Mouse (Mus musculus) adrenal gland, postnatal 14 days (tissue): ENCODE measurements around the gene Rab15. TPM values are rescaled to one million over a fixed set of nuclear protein-coding genes. Genes with fewer than 3 reads are reported as not detected.
"Not testable (repeated sequence)": the region's sequence is repeated elsewhere in the genome, so short reads cannot be mapped to it uniquely, and the experiment has no call there.

Experiments
- DNase-seq: peaks from one replicate; pipeline ENCODE4 v3.0.0; 2021; ENCODE audit warnings: mixed read lengths
- long read RNA-seq, 2 experiments: library from polyadenylated mRNA; stranded (forward); transcript quantifications; one replicate each; pipeline ENCODE4 v2.0.0; 2021
- total RNA-seq: library from RNA; stranded (reverse); gene quantifications from 2 replicates; pipeline ENCODE4 v1.2.3, GENCODE M21; 2021

Gene Rab15
- 1.7 and 4.9 TPM in 2 replicates for total RNA-seq
- long read RNA-seq, experiment 1, transcript Rab15-201 (7 exons, 3,158 nt), result major isoform, 6 of 6 reads
- long read RNA-seq, experiment 1, partial matches to known transcripts, result 0 of 6 reads
- long read RNA-seq, experiment 1, other reads (novel, unspliced or antisense), result 0 of 6 reads
- long read RNA-seq, experiment 2, transcript Rab15-201 (7 exons, 3,158 nt), result major isoform, 6 of 6 reads
- long read RNA-seq, experiment 2, partial matches to known transcripts, result 0 of 6 reads
- long read RNA-seq, experiment 2, other reads (novel, unspliced or antisense), result 0 of 6 reads

GRCm38 (mm10) chr12:76822651-76823041 is at the start of gene Rab15:
Gene Rab15, minus strand, starts transcription at chr12:76822908.
- peak; percentile 18 for DNase-seq

GRCm38 (mm10) chr12:76869561-76869960 is 46.9 kb upstream of the Rab15 start:
- DNase-seq, result no peak

- peak; percentile 32 for DNase-seq
Measured at GRCm38 (mm10) chr12:76868463-76869198, 45.9 kb upstream of the Rab15 start.

- DNase-seq, result peak; percentile 59
Measured at GRCm38 (mm10) chr12:76867586-76868280, 45.0 kb upstream of the Rab15 start.

- DNase-seq, result no peak
Measured at GRCm38 (mm10) chr12:76865266-76865665, 42.6 kb upstream of the Rab15 start.

- peak; percentile 31 for DNase-seq
Measured at GRCm38 (mm10) chr12:76863651-76864050, 40.9 kb upstream of the Rab15 start.

- not testable (repeated sequence) for DNase-seq
Measured at GRCm38 (mm10) chr12:76858788-76859187, 36.1 kb upstream of the Rab15 start.

- DNase-seq, result peak; percentile 25
Measured at GRCm38 (mm10) chr12:76857087-76857486, 34.4 kb upstream of the Rab15 start.

- DNase-seq, result no peak
Measured at GRCm38 (mm10) chr12:76853378-76854142, 30.9 kb upstream of the Rab15 start.

GRCm38 (mm10) chr12:76852419-76852818 is 29.7 kb upstream of the Rab15 start:
- no peak for DNase-seq

- DNase-seq, result no peak
Measured at GRCm38 (mm10) chr12:76844346-76845061, 21.8 kb upstream of the Rab15 start.

- no peak for DNase-seq
Measured at GRCm38 (mm10) chr12:76840081-76840480, 17.4 kb upstream of the Rab15 start.

GRCm38 (mm10) chr12:76839298-76839697 is 16.6 kb upstream of the Rab15 start:
- no peak for DNase-seq

- no peak for DNase-seq
Measured at GRCm38 (mm10) chr12:76837844-76838650, 15.3 kb upstream of the Rab15 start.

GRCm38 (mm10) chr12:76837101-76837843 is 14.6 kb upstream of the Rab15 start:
- DNase-seq, result peak; percentile 98

- peak; percentile 17 for DNase-seq
Measured at GRCm38 (mm10) chr12:76832704-76833103, 10.0 kb upstream of the Rab15 start.

GRCm38 (mm10) chr12:76825283-76825682 is 2.6 kb upstream of the Rab15 start:
- no peak for DNase-seq

- peak; percentile 49 for DNase-seq
Measured at GRCm38 (mm10) chr12:76822002-76822650, 582 bp downstream of the Rab15 start.

- no peak for DNase-seq
Measured at GRCm38 (mm10) chr12:76820615-76821014, 2.1 kb downstream of the Rab15 start.
